Mouse (Mus musculus): ENCODE results near the gene Arid5a.

DNA sequence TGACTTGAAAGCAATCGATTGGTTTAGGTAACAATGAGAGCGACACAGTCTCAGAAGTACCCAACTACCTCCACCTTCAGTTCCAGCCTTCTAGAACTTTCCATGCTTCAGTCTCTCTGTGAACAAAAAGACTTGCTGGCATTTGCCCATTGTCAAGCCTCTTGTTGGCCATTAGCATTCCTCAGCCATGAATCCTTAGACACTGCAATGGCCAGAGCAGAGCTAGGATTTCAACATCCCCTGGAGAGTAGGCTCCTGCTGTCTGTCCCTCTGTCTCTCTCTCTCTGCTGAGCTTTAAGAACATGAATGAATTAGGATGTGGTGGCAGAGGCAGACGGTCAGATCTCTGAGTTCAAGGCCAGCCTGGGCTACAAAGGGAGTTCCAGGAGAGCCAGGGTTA, 26.6 kb upstream of the Arid5a start:
- TF ChIP-seq CTCF (IDR thresholded peaks at IDR 0.05; ENCODE audit: low read depth) (no peak), EP300 (optimal IDR thresholded peaks at IDR 0.05) (no peak)
